Mouse (Mus musculus) ES-E14 (cell line): ENCODE measurements around the gene Slc1a2. TPM values are rescaled to one million over a fixed set of nuclear protein-coding genes. Genes with fewer than 3 reads are reported as not detected.

Experiments
- DNase-seq: peaks from one replicate; pipeline ENCODE4 v3.0.0-alpha.2; 2013; ENCODE audit warnings: low read depth, low spot score
- H3K27ac ChIP-seq: 2 replicates; pipeline ENCODE4 v1.5.1; 2012; ENCODE audit warnings: low read depth, mild to moderate bottlenecking, low read length, moderate library complexity, mixed read lengths; ENCODE audit not compliant: poor library complexity, insufficient read depth, severe bottlenecking
- H3K36me3 ChIP-seq: 2 replicates; pipeline ENCODE4 v1.6.1; 2012; ENCODE audit warnings: mild to moderate bottlenecking, low read length, moderate library complexity, mixed read lengths; ENCODE audit not compliant: control insufficient read depth, poor library complexity, insufficient read depth, severe bottlenecking
- H3K4me1 ChIP-seq, 2 experiments: fragments of 150-350 bp in 1 of 2; sonication (generic) in 1 of 2; 2 replicates each; pipeline ENCODE4 v1.6.1; 2012; ENCODE audit warnings: low read length in 2 of 2, mild to moderate bottlenecking in 1 of 2, mixed read lengths in 1 of 2; ENCODE audit not compliant: control insufficient read depth in 2 of 2, insufficient read depth in 2 of 2, poor library complexity in 1 of 2
- H3K4me3 ChIP-seq, 2 experiments: fragments of 150-350 bp in 1 of 2; sonication (generic) in 1 of 2; 2 replicates each; pipeline ENCODE4 v1.5.1; 2012; ENCODE audit warnings: low read length in 2 of 2, low read depth in 1 of 2, mild to moderate bottlenecking in 1 of 2, mixed read lengths in 1 of 2; ENCODE audit not compliant: insufficient read depth in 1 of 2, poor library complexity in 1 of 2, severe bottlenecking in 1 of 2
- H3K9ac ChIP-seq: 2 replicates; pipeline ENCODE4 v1.6.1; 2012; ENCODE audit warnings: low read depth, mild to moderate bottlenecking, low read length, mixed read lengths; ENCODE audit not compliant: poor library complexity, insufficient read depth, severe bottlenecking
- H3K9me3 ChIP-seq: fragments of 150-350 bp; sonication (generic); 2 replicates; pipeline ENCODE4 v1.6.1; 2012; ENCODE audit warnings: low read depth, mild to moderate bottlenecking, low read length; ENCODE audit not compliant: control insufficient read depth, insufficient read depth
- CHD2 ChIP-seq: IDR thresholded peaks from 2 replicates; pipeline ENCODE4 v1.6.1; 2014; ENCODE audit warnings: mild to moderate bottlenecking, low read depth, low read length, inconsistent platforms
- HCFC1 ChIP-seq: IDR thresholded peaks from 2 replicates; pipeline ENCODE4 v1.6.1; 2012; ENCODE audit warnings: low read length, inconsistent platforms, borderline replicate concordance; ENCODE audit not compliant: insufficient read depth
- MAFK ChIP-seq: IDR thresholded peaks from 2 replicates; pipeline ENCODE4 v1.6.1; 2014; ENCODE audit warnings: mild to moderate bottlenecking, low read depth, low read length, inconsistent platforms; ENCODE audit not compliant: insufficient read depth
- ZC3H11A ChIP-seq: IDR thresholded peaks from 2 replicates; pipeline ENCODE4 v1.6.1; 2012; ENCODE audit warnings: low read depth, mild to moderate bottlenecking, inconsistent platforms, low read length, borderline replicate concordance
- ZNF384 ChIP-seq: IDR thresholded peaks from 2 replicates; pipeline ENCODE4 v1.6.1; 2012; ENCODE audit warnings: low read depth, low read length, inconsistent platforms
- in situ Hi-C, 2 experiments: fragments of 600-800 bp; cut with MboI; formaldehyde crosslinking; loops; one replicate each; pipeline ENCODE4 v1.15.1; 2025; ENCODE audit warnings: low sequenced_read_pairs in 2 of 2, inconsistent platforms in 1 of 2; ENCODE audit not compliant: unreplicated experiment in 2 of 2
- total RNA-seq: library from RNA; depleted of rRNA; stranded (reverse); fragments of 300-350 nt; gene quantifications from 2 replicates; pipeline ENCODE4 v1.2.3, GENCODE M21; 2012

Gene Slc1a2
- total RNA-seq, 1 experiment, result 0.40 TPM

- Histone ChIP-seq H3K4me3 (no peak overlapping the region), H3K27ac (no peak overlapping the region), H3K9me3 (no peaks in the 10 kb centered on the region), H3K4me1 (no peaks in the 10 kb centered on the region), H3K9ac (no peak overlapping the region), H3K36me3 (no peaks in the 10 kb centered on the region)
- in situ Hi-C loops, result no loop called here
- TF ChIP-seq ZNF384 (no peak), MAFK (no peak), CHD2 (no peak), ZC3H11A (no peak), HCFC1 (no peak)
- DNase-seq, result no peak
These were observed 53.6 kb downstream of the Slc1a2 start for GRCm38 (mm10) chr2:102712049-102712448.

GRCm38 (mm10) chr2:102712678-102713628 is 54.5 kb downstream of the Slc1a2 start:
- TF ChIP-seq ZC3H11A, result no peak
- TF ChIP-seq MAFK, result no peak
- TF ChIP-seq CHD2, result no peak
- TF ChIP-seq ZNF384, result no peak
- no peak for TF ChIP-seq HCFC1
- H3K9ac ChIP-seq, result no peak overlapping the region
- no peak for DNase-seq
- H3K36me3 ChIP-seq, result no peaks in the 10 kb centered on the region
- no peaks in the 10 kb centered on the region for H3K4me1 ChIP-seq
- no peaks in the 10 kb centered on the region for H3K9me3 ChIP-seq
- in situ Hi-C loops, result no loop called here
- H3K27ac ChIP-seq, result no peak overlapping the region
- no peak overlapping the region for H3K4me3 ChIP-seq

GRCm38 (mm10) chr2:102714320-102714719 is 55.9 kb downstream of the Slc1a2 start:
- H3K9ac ChIP-seq, result no peak overlapping the region
- in situ Hi-C loops, result no loop called here
- H3K4me3 ChIP-seq, result no peak overlapping the region
- DNase-seq, result no peak
- no peak overlapping the region for H3K27ac ChIP-seq
- TF ChIP-seq ZNF384 (no peak), CHD2 (no peak), HCFC1 (no peak), MAFK (no peak), ZC3H11A (no peak)
- no peaks in the 10 kb centered on the region for H3K36me3 ChIP-seq
- H3K4me1 ChIP-seq, result no peaks in the 10 kb centered on the region
- H3K9me3 ChIP-seq, result no peaks in the 10 kb centered on the region

GRCm38 (mm10) chr2:102715754-102716153 is 57.3 kb downstream of the Slc1a2 start:
- Histone ChIP-seq H3K9me3 (no peaks in the 10 kb centered on the region), H3K4me3 (no peak overlapping the region), H3K27ac (no peak overlapping the region), H3K4me1 (no peaks in the 10 kb centered on the region), H3K9ac (no peak overlapping the region), H3K36me3 (no peaks in the 10 kb centered on the region)
- TF ChIP-seq ZNF384 (no peak), MAFK (no peak)
- in situ Hi-C loops, result no loop called here
- no peak for DNase-seq
